Comparison of ENCODE assay signal across 8 mouse cellular contexts in the genomic region with DNA sequence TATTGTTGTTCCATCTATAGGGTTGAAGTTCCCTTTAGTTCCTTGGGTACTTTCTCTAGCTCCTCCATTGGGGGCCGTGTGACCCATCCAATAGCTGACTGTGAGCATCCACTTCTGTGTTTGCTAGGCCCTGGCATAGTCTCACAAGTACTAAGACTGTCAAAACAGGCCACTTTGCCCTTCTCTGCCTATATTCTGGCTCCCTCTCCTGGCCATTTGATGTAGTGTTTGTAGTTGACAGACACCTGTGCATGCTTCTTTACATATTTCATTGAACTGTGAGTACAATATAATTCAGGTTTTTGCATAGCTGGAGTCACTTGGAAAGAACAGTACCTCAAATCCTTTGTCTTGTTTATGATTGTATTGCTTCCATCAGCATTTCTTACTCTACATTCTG.
DNase-seq lines count a peak whose midpoint lies in the region; ATAC-seq and TF ChIP-seq lines count a peak whose summit lies in the region.
"Not testable (repeated sequence)": the region's sequence is repeated elsewhere in the genome, so short reads cannot be mapped to it uniquely, and the experiment has no call there.

No protein-coding gene starts in this region.

- not testable (repeated sequence) for H3K9ac ChIP-seq in forebrain, embryonic 14.5 days (ENCODE audit: low read length); kidney, postnatal 0 days (ENCODE audit: low read depth, low read length); lung, embryonic 14.5 days; stomach, postnatal 0 days (ENCODE audit: low read length)

- not testable (repeated sequence) for ATAC-seq in Patski; forebrain, embryonic 14.5 days; kidney, postnatal 0 days (replicated peaks; ENCODE audit: low FRiP score, low read depth); lung, embryonic 14.5 days (ENCODE audit: insufficient read depth); stomach, postnatal 0 days (ENCODE audit: low FRiP score, low TSS enrichment)

- DNase-seq in B cell, adult 2 months: peak; percentile 70 to 75
- not testable (repeated sequence) for DNase-seq in Patski (ENCODE audit: low read depth, low spot score); stomach, postnatal 0 days (ENCODE audit: low spot score)
- peak; percentile 5 for DNase-seq in c-Kit-positive CD71-negative TER-119-negative erythroid progenitor cells, embryonic 14.5 days (ENCODE audit: low read depth)
- DNase-seq in forebrain, embryonic 14.5 days (ENCODE audit: low spot score): peak; percentile 0
- peak; percentile 2 for DNase-seq in kidney, postnatal 0 days (ENCODE audit: low spot score)
- peak; percentile 17 for DNase-seq in lung, embryonic 14.5 days
- DNase-seq in ovary, postnatal 14 days (ENCODE audit: low spot score): peak; percentile 0

- POLR2A ChIA-PET in Patski (lab: Charles Lee): not testable (repeated sequence)

- not testable (repeated sequence) for H3K4me1 ChIP-seq in forebrain, embryonic 14.5 days (ENCODE audit: control insufficient read depth, insufficient read depth, low read length); kidney, postnatal 0 days (replicated peaks; ENCODE audit: insufficient read depth, low read length); lung, embryonic 14.5 days (ENCODE audit: insufficient read depth); stomach, postnatal 0 days (replicated peaks; ENCODE audit: control insufficient read depth, insufficient read depth)

- not testable (repeated sequence) for H3K36me3 ChIP-seq in forebrain, embryonic 14.5 days (ENCODE audit: control insufficient read depth, insufficient read depth, low read length); kidney, postnatal 0 days (ENCODE audit: insufficient read depth, low read length); lung, embryonic 14.5 days (ENCODE audit: insufficient read depth); stomach, postnatal 0 days (ENCODE audit: control insufficient read depth, insufficient read depth, low read length)

- H3K4me2 ChIP-seq in forebrain, embryonic 14.5 days (ENCODE audit: low read length); kidney, postnatal 0 days (ENCODE audit: low read length); lung, embryonic 14.5 days; stomach, postnatal 0 days (replicated peaks; ENCODE audit: low read depth): not testable (repeated sequence)

- CTCF ChIA-PET in Patski (lab: Charles Lee): not testable (repeated sequence)

- H3K27ac ChIP-seq in forebrain, embryonic 14.5 days (ENCODE audit: low read depth, low read length); kidney, postnatal 0 days; lung, embryonic 14.5 days (ENCODE audit: low read depth); stomach, postnatal 0 days (replicated peaks): not testable (repeated sequence)

- in situ Hi-C loops in Patski (cut with MboI; ENCODE audit: low pct_unique_long_range_greater_than_20kb): not testable (repeated sequence)

- not testable (repeated sequence) for TF ChIP-seq EP300 in stomach, postnatal 0 days (optimal IDR thresholded peaks at IDR 0.05)

- not testable (repeated sequence) for H3K9me3 ChIP-seq in forebrain, embryonic 14.5 days (replicated peaks; ENCODE audit: control insufficient read depth, low read length); kidney, postnatal 0 days (replicated peaks; ENCODE audit: low read length); lung, embryonic 14.5 days (ENCODE audit: low read depth, low read length); stomach, postnatal 0 days (ENCODE audit: control insufficient read depth, low read length)

- WGBS in forebrain, embryonic 14.5 days: 30% methylated on average over 1 of the region's 1 CpGs
- 53% methylated on average over 1 of the region's 1 CpGs for WGBS in kidney, postnatal 0 days
- WGBS in lung, embryonic 14.5 days: 29% methylated on average over 1 of the region's 1 CpGs
- 30% methylated on average over 1 of the region's 1 CpGs for WGBS in stomach, postnatal 0 days

- peak; percentile 35 for TF ChIP-seq CTCF in Patski (IDR thresholded peaks at IDR 0.05)
- peak; percentile 71 for TF ChIP-seq CTCF in kidney, postnatal 0 days (IDR thresholded peaks at IDR 0.05; ENCODE audit: low read depth)
- peak; percentile 39; the same call in 1 of the 2 replicates for TF ChIP-seq CTCF in lung, embryonic 14.5 days (IDR thresholded peaks at IDR 0.05; ENCODE audit: low read depth)
- TF ChIP-seq CTCF in stomach, postnatal 0 days (IDR thresholded peaks at IDR 0.05; ENCODE audit: low read depth): peak; percentile 56

- H3K4me3 ChIP-seq in forebrain, embryonic 14.5 days (ENCODE audit: low read depth, low read length); kidney, postnatal 0 days (replicated peaks; ENCODE audit: low read depth, low read length); lung, embryonic 14.5 days (ENCODE audit: low read depth, low read length); stomach, postnatal 0 days (ENCODE audit: low read depth, low read length): not testable (repeated sequence)

- H3K27me3 ChIP-seq in Patski; forebrain, embryonic 14.5 days (replicated peaks; ENCODE audit: control insufficient read depth, insufficient read depth, low read length); kidney, postnatal 0 days (ENCODE audit: insufficient read depth, low read length); lung, embryonic 14.5 days (ENCODE audit: insufficient read depth, low read length); stomach, postnatal 0 days (ENCODE audit: control insufficient read depth, insufficient read depth, low read length): not testable (repeated sequence)
